16 mouse cellular contexts compared by ENCODE assay signal in genomic region chr1:167118971-167119370, GRCm38 (mm10).
DNase-seq lines count a peak whose midpoint lies in the region; ATAC-seq and TF ChIP-seq lines count a peak whose summit lies in the region.
"Had no signal": no experiment of that assay in that cellular context is flagged by ENCODE, and none has a peak within 500 bp of the region (broad histone marks: within the 10 kb centered on the region; RNA-seq: fewer than 3 reads in every experiment).

No protein-coding gene starts in this region.

- H3K4me3 ChIP-seq in heart, embryonic 12.5 days, result no peak overlapping the region
- no peak overlapping the region for H3K4me3 ChIP-seq in forebrain, embryonic 14.5 days (ENCODE audit: low read depth, low read length)
- no peak overlapping the region for H3K4me3 ChIP-seq in hindbrain, embryonic 15.5 days
- H3K4me3 ChIP-seq in midbrain, postnatal 0 days (ENCODE audit: low read depth, low read length), result peak overlapping the region; percentile 2; the same call in 1 of the 2 replicates
- no peak overlapping the region for H3K4me3 ChIP-seq in kidney, embryonic 16.5 days (ENCODE audit: low read length)
- H3K4me3 ChIP-seq: embryonic facial prominence, embryonic 10.5 days; heart, embryonic 15.5 days; stomach, embryonic 15.5 days had no signal

- WGBS in heart, embryonic 12.5 days, result 67% methylated on average over 7 of the region's 7 CpGs
- 74% methylated on average over 7 of the region's 7 CpGs for WGBS in forebrain, embryonic 14.5 days
- WGBS in hindbrain, embryonic 15.5 days, result 45% methylated on average over 7 of the region's 7 CpGs
- WGBS in midbrain, postnatal 0 days, result 45% methylated on average over 7 of the region's 7 CpGs
- 65% methylated on average over 7 of the region's 7 CpGs for WGBS in kidney, embryonic 16.5 days

- H3K9ac ChIP-seq in heart, embryonic 12.5 days, result no peak overlapping the region
- no peak overlapping the region for H3K9ac ChIP-seq in forebrain, embryonic 14.5 days (ENCODE audit: low read length)
- no peak overlapping the region for H3K9ac ChIP-seq in hindbrain, embryonic 15.5 days
- no peak overlapping the region for H3K9ac ChIP-seq in midbrain, postnatal 0 days (replicated peaks; ENCODE audit: low read length, poor library complexity, severe bottlenecking)
- no peak overlapping the region for H3K9ac ChIP-seq in kidney, embryonic 16.5 days (replicated peaks; ENCODE audit: low read length)
- H3K9ac ChIP-seq: heart, embryonic 15.5 days; lung, embryonic 14.5 days; stomach, embryonic 15.5 days had no signal

- no peaks in the 10 kb centered on the region for H3K27me3 ChIP-seq in heart, embryonic 12.5 days (replicated peaks)
- H3K27me3 ChIP-seq in forebrain, embryonic 14.5 days (replicated peaks; ENCODE audit: control insufficient read depth, insufficient read depth, low read length), result no peaks in the 10 kb centered on the region
- H3K27me3 ChIP-seq in hindbrain, embryonic 15.5 days, result no peaks in the 10 kb centered on the region
- H3K27me3 ChIP-seq in midbrain, postnatal 0 days (ENCODE audit: insufficient read depth, low read length), result no peaks in the 10 kb centered on the region
- no peaks in the 10 kb centered on the region for H3K27me3 ChIP-seq in kidney, embryonic 16.5 days (ENCODE audit: insufficient read depth, low read length)
- H3K27me3 ChIP-seq: heart, embryonic 15.5 days; stomach, embryonic 15.5 days had no signal

- no peaks in the 10 kb centered on the region for H3K9me3 ChIP-seq in heart, embryonic 12.5 days (replicated peaks)
- H3K9me3 ChIP-seq in forebrain, embryonic 14.5 days (replicated peaks; ENCODE audit: control insufficient read depth, low read length), result no peaks in the 10 kb centered on the region
- no peaks in the 10 kb centered on the region for H3K9me3 ChIP-seq in hindbrain, embryonic 15.5 days
- no peaks in the 10 kb centered on the region for H3K9me3 ChIP-seq in midbrain, postnatal 0 days (ENCODE audit: low read length)
- no peaks in the 10 kb centered on the region for H3K9me3 ChIP-seq in kidney, embryonic 16.5 days (ENCODE audit: low read length)
- H3K9me3 ChIP-seq: embryonic facial prominence, embryonic 10.5 days; heart, embryonic 15.5 days; stomach, embryonic 15.5 days had no signal

- TF ChIP-seq CTCF in midbrain, postnatal 0 days (IDR thresholded peaks at IDR 0.05), result no peak

- DNase-seq in heart, adult 11 months, result peak; percentile 31
- no peak for DNase-seq in forebrain, embryonic 14.5 days (ENCODE audit: low spot score)
- no peak for DNase-seq in midbrain, postnatal 0 days (ENCODE audit: low spot score)
- DNase-seq in cerebellum, adult 9-11 months, result no peak
- no peak for DNase-seq in gastrocnemius, postnatal 25 days
- DNase-seq: adrenal gland, postnatal 10 days; cerebellum, adult 11-12 months; kidney, adult 2 months; lung, embryonic 14.5 days had no signal

- no peak overlapping the region for H3K27ac ChIP-seq in heart, embryonic 12.5 days (ENCODE audit: poor library complexity, severe bottlenecking)
- H3K27ac ChIP-seq in forebrain, embryonic 14.5 days (ENCODE audit: low read depth, low read length), result peak overlapping the region; percentile 40; the same call in 1 of the 2 replicates
- H3K27ac ChIP-seq in hindbrain, embryonic 15.5 days (replicated peaks), result peak overlapping the region; percentile 31; the same call in 1 of the 2 replicates
- H3K27ac ChIP-seq in midbrain, postnatal 0 days (ENCODE audit: low read depth, low read length), result no peak overlapping the region
- H3K27ac ChIP-seq in kidney, embryonic 16.5 days (ENCODE audit: low read length), result no peak overlapping the region
- H3K27ac ChIP-seq: embryonic facial prominence, embryonic 10.5 days; heart, embryonic 15.5 days; macrophage; stomach, embryonic 15.5 days had no signal

- ATAC-seq in heart, embryonic 12.5 days (ENCODE audit: insufficient number of reproducible peaks, low FRiP score), result no peak
- ATAC-seq in forebrain, embryonic 14.5 days, result no peak
- no peak for ATAC-seq in hindbrain, embryonic 15.5 days (ENCODE audit: low FRiP score, low read depth)
- no peak for ATAC-seq in midbrain, postnatal 0 days (ENCODE audit: low FRiP score)
- no peak for ATAC-seq in kidney, embryonic 16.5 days (ENCODE audit: low FRiP score, low TSS enrichment)

- H3K4me1 ChIP-seq in heart, embryonic 12.5 days (replicated peaks), result no peaks in the 10 kb centered on the region
- H3K4me1 ChIP-seq in forebrain, embryonic 14.5 days (ENCODE audit: control insufficient read depth, insufficient read depth, low read length), result peaks cover 28% of the 10 kb centered on the region
- H3K4me1 ChIP-seq in hindbrain, embryonic 15.5 days (replicated peaks), result peaks cover 16% of the 10 kb centered on the region
- H3K4me1 ChIP-seq in midbrain, postnatal 0 days (ENCODE audit: insufficient read depth, low read length), result no peaks in the 10 kb centered on the region; the same call in 1 of the 2 replicates
- no peaks in the 10 kb centered on the region for H3K4me1 ChIP-seq in kidney, embryonic 16.5 days (ENCODE audit: insufficient read depth, low read length)
- H3K4me1 ChIP-seq: embryonic facial prominence, embryonic 10.5 days; heart, embryonic 15.5 days; stomach, embryonic 15.5 days had no signal

- no peak overlapping the region for H3K4me2 ChIP-seq in heart, embryonic 12.5 days
- H3K4me2 ChIP-seq in forebrain, embryonic 14.5 days (ENCODE audit: low read length), result no peak overlapping the region
- peak overlapping the region; percentile 33 for H3K4me2 ChIP-seq in hindbrain, embryonic 15.5 days
- H3K4me2 ChIP-seq in midbrain, postnatal 0 days (ENCODE audit: low read depth, low read length, poor library complexity, severe bottlenecking), result peak overlapping the region; percentile 34; the same call in 1 of the 2 replicates
- H3K4me2 ChIP-seq in kidney, embryonic 16.5 days (replicated peaks; ENCODE audit: low read depth, low read length), result no peak overlapping the region
- H3K4me2 ChIP-seq: heart, embryonic 15.5 days; lung, embryonic 14.5 days; stomach, embryonic 15.5 days had no signal

- no peaks in the 10 kb centered on the region for H3K36me3 ChIP-seq in heart, embryonic 12.5 days
- no peaks in the 10 kb centered on the region for H3K36me3 ChIP-seq in forebrain, embryonic 14.5 days (ENCODE audit: control insufficient read depth, insufficient read depth, low read length)
- H3K36me3 ChIP-seq in hindbrain, embryonic 15.5 days, result no peaks in the 10 kb centered on the region
- no peaks in the 10 kb centered on the region for H3K36me3 ChIP-seq in midbrain, postnatal 0 days (ENCODE audit: insufficient read depth, low read length)
- no peaks in the 10 kb centered on the region for H3K36me3 ChIP-seq in kidney, embryonic 16.5 days (ENCODE audit: insufficient read depth, low read length)
- H3K36me3 ChIP-seq: embryonic facial prominence, embryonic 10.5 days; heart, embryonic 15.5 days; stomach, embryonic 15.5 days had no signal

Comparison
In these comparisons a context has a peak if more than half of its experiments do, and no peak if none do; other contexts are left out.
1. H3K27ac ChIP-seq: peak in forebrain, embryonic 14.5 days (single experiment) and hindbrain, embryonic 15.5 days (single experiment); none in heart, embryonic 12.5 days (single experiment), midbrain, postnatal 0 days (single experiment) and kidney, embryonic 16.5 days (single experiment).
2. H3K4me2 ChIP-seq: peak in hindbrain, embryonic 15.5 days (single experiment) and midbrain, postnatal 0 days (single experiment); none in heart, embryonic 12.5 days (single experiment), forebrain, embryonic 14.5 days (single experiment) and kidney, embryonic 16.5 days (single experiment).